Mouse (Mus musculus) layer of hippocampus, adult 9-11 months (tissue): ENCODE measurements around the gene Tenm2.

Experiments
- DNase-seq: peaks from one replicate; pipeline ENCODE4 v3.0.0; 2022

The Tenm2 gene

DNA sequence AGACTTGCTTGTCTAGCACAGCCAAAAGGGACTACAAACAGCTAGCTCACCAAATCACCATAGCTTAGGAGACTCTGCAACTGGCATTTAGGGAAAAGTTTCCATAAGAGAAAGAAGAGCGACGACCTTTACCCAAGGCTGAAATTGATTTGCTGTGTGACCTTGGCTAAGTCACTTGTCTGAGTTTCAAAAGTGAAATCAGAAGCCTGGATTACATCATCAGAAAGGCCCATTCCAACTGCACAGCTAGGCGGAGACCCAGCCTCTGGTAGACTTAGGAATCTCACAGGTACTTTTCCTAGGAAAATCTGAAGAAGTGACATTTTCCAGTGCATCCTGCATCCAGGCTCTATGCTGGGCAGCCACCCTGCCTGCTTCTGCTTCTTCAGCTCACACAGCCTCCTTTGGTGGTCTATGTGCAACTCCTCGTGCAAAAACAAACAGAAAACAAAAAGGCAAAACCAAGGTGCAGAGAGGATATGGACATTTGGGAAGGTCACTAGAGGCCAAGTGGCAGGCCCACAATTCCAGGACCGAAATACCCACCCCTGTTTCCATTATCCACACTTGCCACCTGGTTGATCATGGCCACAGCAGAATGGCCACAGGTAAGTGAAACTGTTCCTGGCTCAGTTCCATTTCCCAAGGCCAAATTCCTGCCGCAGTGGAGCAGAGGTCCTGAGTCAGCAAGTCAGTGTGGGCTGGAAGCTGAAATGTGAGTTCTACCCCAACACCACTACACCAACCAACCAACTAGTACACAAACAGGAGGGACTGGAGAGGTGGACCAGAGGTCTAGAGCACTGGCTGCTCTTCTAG lies 1260.9 kb downstream of the Tenm2 start:
- DNase-seq: no peak

DNA sequence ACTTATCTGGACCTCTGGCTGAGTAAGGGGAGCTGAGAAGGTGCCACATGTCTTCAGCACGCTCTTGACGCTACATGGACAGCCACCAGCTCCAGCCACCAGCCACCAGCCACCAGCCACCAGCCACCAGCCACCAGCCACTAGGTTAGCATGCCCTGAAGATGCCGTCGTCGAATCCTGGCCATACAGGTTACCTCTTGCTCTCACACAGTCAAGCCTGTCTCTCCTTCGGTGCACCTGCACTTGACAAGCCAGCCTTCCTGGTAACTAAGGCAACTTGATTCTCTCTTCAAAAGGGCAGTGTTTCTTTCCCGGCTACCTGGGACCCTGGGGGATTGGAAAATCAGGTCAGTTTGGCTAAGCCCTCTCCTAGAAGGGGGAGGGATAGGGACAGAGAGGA lies 1262.6 kb downstream of the Tenm2 start:
- DNase-seq: no peak

DNA sequence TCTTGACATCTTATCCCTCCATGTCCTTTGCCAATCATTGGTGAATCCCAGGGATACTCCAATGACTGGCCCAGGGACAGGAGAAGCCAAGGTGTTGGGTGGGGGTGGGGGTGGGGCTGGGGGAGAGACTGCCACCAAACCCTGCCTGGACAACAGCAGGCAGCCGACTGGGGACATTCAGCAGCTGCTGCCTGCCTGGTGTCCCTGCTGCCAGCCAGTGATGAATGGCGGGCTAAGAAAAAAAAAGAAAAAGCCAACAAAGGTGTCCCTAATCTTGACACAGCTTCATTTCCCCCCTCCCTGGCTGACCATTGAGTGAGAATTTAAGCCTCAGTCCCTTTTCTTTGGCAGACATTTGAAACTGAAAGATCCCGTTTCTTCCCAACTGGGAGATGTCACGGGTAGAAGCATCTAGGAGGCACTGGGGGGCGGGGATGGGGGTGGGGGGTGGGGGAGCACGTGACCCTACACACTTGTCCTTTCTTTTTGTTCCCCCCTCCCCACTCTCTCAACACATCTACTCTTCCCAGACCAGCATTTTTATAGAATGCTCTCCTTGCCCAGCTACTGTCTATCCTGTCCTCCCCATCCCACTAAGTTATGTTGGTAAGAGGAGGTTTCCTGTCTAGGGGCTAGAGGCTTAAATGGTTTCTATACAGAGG lies 1263.4 kb downstream of the Tenm2 start:
- no peak for DNase-seq

DNA sequence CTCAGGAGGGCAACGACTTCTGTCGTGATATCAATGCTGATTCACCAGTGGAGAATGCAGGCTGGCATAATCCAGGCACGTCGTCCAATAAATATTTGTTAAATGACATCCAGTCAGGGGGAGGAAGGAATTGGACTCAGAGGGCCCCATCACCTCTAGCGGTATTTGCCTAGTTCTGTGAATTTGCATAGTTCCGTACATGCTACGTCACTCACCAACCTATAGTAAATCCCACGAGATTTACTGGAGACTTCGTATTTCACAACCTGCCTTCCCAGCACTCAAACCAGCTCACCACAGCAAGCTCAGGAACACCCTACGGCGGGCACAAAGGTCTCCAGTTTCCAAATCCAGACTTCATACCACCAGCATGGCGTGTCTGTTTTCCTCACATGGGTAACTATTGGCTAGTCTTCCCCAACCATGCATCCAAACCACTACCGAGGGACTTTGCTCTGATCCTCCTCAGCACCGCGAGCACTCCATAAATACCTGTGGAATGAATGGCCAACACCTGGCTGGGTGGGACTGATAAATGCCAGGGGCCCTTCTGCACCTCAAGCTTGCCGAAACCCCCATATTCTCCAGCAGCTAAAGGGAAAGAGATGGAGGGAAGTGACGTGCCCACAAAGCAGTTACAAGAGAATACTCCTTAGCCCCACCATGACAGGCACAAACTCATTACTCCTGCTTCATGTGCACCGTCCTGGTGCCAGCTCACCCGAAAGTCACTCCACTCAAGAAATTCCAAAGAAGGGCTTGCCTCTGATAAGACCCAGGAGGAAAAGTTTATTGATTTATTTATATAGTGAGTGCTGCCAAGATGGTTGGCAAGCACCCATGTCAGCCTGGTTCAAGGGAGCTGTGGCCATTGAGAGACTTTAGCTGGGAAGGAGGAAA lies 1264.7 kb downstream of the Tenm2 start:
- DNase-seq: no peak

DNA sequence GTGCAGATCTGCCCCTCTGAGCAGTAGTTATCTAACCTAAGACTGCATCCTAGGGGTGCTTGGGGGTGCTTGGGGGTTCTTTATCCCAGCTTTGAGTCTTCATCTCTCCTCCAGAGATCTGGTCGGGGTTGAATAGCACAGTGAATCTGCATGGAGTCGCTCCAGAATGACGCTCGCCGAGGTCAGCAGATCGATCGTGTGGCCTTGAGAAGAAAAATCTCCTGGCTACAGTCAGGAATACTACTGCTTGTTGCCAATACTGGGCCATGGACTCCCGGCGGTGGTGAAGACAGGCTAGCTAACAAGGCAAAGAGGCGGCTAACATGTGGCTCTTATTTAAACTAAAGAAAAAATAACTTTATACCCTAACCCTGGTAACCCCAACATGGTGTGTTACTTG lies 1267.5 kb downstream of the Tenm2 start:
- DNase-seq: no peak

DNA sequence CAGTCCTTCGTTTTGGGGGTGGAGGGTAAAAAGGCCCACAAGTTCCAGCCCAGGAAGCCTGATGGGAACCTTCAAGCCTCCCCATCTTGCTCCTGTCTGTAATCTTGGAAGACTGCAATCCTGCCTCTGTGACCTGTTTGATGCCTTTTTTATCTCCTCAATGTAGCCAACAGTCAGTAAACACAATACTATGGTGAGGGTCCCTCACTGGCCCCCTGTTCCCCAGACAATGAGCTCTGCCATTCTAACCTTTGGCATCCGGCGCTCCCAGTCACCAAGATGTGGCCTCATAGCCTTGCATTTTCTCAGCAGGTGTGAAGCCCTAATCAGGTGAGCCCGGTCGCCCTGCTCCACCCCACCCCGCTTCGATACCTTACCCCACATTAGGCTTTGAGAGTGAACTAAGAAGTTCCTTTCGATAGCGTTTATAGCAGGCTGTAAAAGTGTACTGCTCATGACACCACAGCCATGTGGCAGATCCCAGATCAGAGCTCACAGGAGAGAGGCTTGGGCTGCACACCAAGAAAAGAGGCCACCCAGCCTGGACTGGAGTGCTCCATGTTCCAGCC lies 1271.7 kb downstream of the Tenm2 start:
- no peak for DNase-seq

DNA sequence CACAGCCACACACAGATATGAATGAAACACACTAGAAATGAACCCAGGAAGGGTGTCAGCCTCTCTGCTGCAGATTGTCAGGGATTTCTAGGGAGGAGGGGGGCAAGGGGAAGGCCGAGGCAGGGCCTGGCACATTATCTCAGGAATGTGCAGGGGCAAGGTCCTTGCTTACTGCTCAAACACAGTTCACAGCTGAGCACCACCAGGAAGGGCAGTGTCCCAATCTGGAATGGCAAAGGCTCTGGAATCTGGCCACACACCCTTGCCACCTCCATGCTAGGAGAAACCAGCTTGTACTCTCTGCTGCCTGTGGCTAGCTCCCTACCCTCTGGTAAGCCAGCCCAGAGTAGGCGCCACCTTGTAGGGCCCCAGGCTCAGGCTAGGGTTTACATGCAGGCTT lies 1272.2 kb downstream of the Tenm2 start:
- no peak for DNase-seq

DNA sequence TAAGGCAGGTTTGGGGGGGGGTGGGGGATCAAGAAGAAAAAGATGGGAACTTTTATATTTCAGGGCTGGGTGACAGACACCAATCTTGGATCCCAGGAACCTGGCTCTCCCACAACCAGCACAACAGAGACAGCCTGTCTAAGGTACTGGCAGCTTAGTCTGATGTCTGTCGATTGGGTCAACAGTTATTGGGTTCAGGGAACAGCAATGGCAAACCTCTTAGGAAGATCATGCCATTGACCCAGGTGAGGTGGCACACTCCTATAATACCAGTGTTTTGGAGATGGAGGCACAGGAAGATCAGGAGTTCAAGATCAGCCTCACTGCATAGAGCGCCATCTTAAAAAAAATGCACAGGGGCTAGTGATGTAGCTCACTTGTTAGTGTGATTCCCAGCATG lies 1273.3 kb downstream of the Tenm2 start:
- DNase-seq: no peak

DNA sequence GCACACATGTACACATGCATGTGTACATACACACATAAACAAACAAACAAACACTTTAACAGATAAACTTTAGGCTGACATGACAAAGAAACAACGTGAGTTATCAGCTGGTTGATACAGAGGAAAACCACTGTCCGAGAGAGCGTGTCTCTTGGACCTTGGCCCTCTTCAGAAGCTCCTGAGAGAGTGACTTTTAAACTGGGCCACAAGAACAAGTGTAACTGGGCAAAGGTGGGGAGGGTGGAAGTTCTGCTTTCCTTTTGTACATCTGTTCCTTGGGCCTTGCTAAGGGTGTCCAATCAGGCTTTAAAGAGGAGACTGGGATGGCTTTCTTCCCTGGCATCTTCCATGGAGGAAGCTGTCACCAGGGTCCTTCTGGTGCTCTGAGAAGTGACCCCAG lies 1276.5 kb downstream of the Tenm2 start:
- no peak for DNase-seq
